Mouse (Mus musculus) thymus, postnatal 10 days (tissue): ENCODE results near the gene Bsdc1.
"Not testable (repeated sequence)": the region's sequence is repeated elsewhere in the genome, so short reads cannot be mapped to it uniquely, and the experiment has no call there.

Experiments used
- DNase-seq, 2 experiments: peaks; one replicate each; pipeline ENCODE4 v3.0.0; 2021; ENCODE audit warnings: low spot score in 2 of 2

Bsdc1 gene

DNA sequence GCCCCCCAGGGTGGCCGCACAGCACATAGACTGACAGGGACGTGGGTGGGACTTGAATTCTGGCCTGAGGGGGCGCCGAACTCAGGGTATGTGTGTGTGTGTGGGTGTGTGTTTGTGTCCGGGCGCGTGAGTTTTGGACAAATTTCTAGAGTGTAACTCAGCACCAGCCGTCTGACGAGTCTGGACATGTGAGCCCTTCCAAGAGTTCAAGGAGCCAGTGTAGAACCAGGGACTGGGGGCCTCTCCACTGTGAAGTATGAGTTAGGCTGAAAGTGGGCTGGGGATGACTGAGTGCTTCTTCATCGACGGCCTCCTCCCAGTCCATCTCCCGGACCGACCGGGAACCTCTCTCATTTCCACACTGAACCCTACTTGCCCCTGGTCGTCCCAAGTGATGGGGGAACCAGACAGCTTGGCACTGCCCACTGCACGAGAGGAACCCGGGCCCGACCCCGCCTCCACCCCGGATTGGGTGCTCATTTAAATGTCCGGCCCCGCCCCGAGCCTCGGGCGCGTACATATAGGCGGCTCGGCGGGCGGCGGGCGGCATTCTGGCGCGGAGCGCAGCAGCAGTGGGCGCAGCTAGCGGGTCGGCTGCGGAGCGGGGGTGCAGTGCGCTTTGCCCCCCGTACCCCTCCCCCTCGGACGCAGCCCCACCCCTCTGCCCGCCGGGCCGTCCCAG is 51.8 kb downstream of the Bsdc1 start, which contains the start of gene Marcksl1:
Marcksl1 (plus strand) TSS at position 496 of the 682 bp plus-strand sequence.
- peak; percentile 91 to 95 for DNase-seq

DNA sequence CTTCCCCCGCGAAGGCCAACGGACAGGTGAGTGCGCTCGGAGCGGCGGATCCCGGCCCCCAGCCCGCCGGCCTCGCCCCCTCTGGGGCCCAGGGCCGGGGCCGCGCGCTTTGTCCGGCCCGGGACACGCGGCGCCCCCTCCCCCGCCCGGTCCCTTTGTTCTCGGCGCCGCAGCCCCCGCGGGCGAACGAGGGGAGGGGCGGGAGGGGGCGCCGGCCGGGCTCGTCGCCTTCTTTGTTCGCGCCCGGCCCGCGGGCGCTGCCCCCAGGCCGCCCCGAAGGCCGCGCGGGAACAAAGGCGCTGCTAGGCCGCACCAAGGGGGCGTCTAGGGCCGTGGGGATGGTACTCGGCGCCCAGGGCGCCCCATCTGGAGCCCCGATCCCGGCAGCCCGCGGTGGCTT is 52.5 kb downstream of the Bsdc1 start:
- no peak for DNase-seq

DNA sequence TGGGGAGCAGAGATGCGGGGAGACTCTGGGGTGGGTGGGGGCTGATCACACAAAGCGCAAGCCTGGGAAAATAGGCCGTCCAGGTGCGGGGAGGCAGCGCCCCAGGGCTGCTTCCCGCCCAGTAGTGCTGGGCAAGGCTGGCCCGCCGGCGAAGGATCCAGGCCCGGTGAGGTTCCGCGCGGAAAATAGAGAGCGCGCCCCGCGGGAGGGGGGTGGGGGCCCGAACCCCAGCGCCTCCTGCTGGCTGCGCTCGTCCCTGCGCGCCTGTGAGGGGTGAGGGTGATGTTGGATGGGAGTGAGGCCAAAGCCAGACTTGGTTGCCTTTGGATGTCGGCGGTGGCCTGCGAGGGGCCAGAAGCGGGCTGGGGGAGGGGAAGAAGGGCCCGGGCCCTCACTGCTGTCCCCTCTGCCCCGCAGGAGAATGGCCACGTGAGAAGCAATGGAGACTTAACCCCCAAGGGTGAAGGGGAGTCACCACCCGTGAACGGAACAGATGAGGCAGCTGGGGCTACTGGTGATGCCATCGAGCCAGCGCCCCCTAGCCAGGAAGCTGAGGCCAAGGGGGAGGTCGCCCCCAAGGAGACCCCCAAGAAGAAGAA is 53.0 kb downstream of the Bsdc1 start:
- peak; percentile 59 to 84 for DNase-seq

DNA sequence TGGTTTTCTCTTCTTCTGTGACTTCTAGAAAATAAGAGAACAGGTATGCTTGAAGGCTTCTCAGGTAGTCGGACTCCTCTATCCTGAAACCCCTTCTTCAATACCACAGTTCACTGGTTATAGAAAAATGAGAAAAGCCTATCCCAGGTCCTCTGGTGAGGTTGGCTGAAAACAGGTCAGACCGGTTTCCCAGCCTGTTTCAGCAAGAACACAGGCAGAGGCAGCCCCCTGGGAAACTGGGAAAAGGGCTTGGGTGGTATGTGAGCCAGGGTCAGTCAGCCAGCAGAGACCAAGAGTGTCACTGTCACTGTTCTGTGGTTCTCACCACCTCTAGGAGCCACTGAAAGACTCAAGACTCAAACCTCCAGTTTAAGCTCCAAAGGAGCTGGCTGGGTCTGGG is 55.5 kb downstream of the Bsdc1 start:
- no peak for DNase-seq

DNA sequence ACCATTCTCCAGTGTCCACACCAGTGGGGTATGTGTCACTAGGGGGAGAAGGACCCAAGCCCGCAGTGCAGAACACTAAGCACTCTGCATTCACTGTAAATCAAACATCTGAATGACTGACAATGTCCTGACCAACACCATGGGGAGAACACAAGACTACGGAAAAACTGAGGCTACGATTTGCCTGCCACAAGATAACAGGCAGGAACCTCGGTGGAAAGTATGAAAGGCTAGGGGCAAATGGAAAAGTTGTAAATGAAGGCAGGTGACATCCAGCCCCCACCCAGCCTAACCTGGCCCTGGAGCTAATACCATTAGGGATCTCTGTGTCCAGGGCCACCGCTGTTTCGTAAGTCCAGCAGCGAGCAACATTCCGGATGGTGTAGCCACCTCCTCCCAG is 57.1 kb downstream of the Bsdc1 start:
- no peak for DNase-seq

DNA sequence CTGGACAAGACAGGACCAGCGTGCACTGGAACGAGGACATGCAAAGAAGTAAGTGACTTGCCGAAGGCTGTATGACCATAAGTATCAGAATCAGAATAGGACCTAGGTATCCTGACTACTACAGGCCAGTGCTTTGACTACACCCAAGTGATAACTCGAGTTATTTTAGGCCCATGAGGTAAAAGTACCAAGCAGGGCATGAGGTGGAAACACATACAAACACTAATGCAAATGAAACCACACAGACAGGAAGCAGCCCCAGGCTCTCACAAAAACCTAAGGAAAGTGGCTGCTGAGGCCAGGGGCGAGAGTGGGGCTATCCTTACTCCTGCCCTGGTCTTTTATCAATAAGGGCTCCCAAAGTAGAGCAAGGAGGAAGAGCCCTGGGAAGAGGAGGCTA is 64.0 kb downstream of the Bsdc1 start:
- no peak for DNase-seq

DNA sequence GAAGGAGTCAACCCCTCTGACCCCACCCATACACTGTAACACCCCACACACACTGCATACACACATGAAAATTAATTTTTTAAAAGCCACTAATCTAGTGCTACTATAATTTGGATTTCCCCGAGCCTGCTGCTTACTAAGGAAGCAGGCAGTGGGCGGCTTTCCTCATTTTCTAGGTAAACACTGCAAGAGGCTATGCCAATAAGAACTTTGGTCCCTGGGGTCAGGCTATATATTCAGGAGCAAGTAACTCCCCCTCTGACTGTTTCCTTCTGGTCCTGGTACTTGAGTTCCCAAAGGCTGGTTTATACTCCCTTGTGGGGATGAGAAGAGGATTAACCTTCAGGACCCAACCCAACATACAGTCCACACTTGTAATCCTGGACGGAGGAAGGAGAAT is 64.5 kb downstream of the Bsdc1 start:
- no peak for DNase-seq

DNA sequence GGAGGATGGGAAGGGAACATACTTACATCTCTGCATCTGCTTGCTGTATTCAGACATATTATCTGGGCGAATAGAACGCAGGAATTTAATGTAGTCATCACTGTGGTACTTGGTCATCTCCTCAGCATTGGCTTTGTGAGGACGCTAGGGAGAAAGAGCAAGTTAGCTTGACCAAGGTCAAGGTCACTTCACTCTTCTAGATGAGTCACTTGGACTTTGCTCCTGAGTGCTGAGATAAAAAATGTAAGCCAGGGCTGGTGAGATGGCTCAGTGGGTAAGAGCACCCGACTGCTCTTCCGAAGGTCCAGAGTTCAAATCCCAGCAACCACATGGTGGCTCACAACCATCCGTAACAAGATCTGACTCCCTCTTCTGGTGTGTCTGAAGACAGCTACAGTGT is 67.5 kb downstream of the Bsdc1 start:
- not testable (repeated sequence) for DNase-seq
